Mouse (Mus musculus) limb, embryonic 11.5 days (tissue): ENCODE measurements around the gene Lasp1. TPM values are rescaled to one million over a fixed set of nuclear protein-coding genes. Genes with fewer than 3 reads are reported as not detected.

Experiments
- ATAC-seq: fragments of 200-750 bp; cut with Nextera tagmentation; 2 replicates; pipeline ENCODE4 v1.8.0; 2017; ENCODE audit warnings: low read depth; ENCODE audit not compliant: insufficient number of reproducible peaks, low FRiP score, low TSS enrichment
- DNase-seq: peaks from one replicate; pipeline ENCODE4 v3.0.0-alpha.2; 2015; ENCODE audit warnings: low spot score
- H3K27ac ChIP-seq: fragments of 300-500 bp; sonication (generic); replicated peaks from 2 replicates; pipeline ENCODE4 v1.5.1; 2014; ENCODE audit warnings: low read depth, mild to moderate bottlenecking, low read length
- H3K27me3 ChIP-seq: fragments of 300-500 bp; sonication (generic); 2 replicates; pipeline ENCODE4 v1.6.1; 2014; ENCODE audit warnings: mild to moderate bottlenecking, low read length, mixed read lengths; ENCODE audit not compliant: control insufficient read depth, insufficient read depth
- H3K36me3 ChIP-seq: fragments of 300-500 bp; sonication (generic); 2 replicates; pipeline ENCODE4 v1.6.1; 2014; ENCODE audit warnings: mild to moderate bottlenecking, low read length, moderate library complexity, mixed read lengths; ENCODE audit not compliant: control insufficient read depth, insufficient read depth
- H3K4me1 ChIP-seq: fragments of 300-500 bp; sonication (generic); 2 replicates; pipeline ENCODE4 v1.6.1; 2014; ENCODE audit warnings: low read length, mixed read lengths; ENCODE audit not compliant: control insufficient read depth, insufficient read depth
- H3K4me2 ChIP-seq: fragments of 300-500 bp; sonication (generic); 2 replicates; pipeline ENCODE4 v1.6.1; 2014; ENCODE audit warnings: low read depth, mild to moderate bottlenecking, moderate library complexity; ENCODE audit not compliant: severe bottlenecking
- H3K4me3 ChIP-seq: fragments of 300-500 bp; sonication (generic); 2 replicates; pipeline ENCODE4 v1.5.1; 2014; ENCODE audit warnings: low read depth, low read length
- H3K9ac ChIP-seq: fragments of 300-500 bp; sonication (generic); 2 replicates; pipeline ENCODE4 v1.6.1; 2014; ENCODE audit warnings: mild to moderate bottlenecking, low read length
- H3K9me3 ChIP-seq: fragments of 300-500 bp; sonication (generic); 2 replicates; pipeline ENCODE4 v1.6.1; 2016; ENCODE audit warnings: low read length; ENCODE audit not compliant: control insufficient read depth
- WGBS: fragments of 180-500 bp; shearing (Covaris S2); extraction: QIAGEN DNeasy Blood & Tissue Kit; methylation state at CpG from one replicate; pipeline ENCODE4 v1.1.7; 2014; 5-methylcytosine and 5-hydroxymethylcytosine counted together
- polyA plus RNA-seq: library from polyadenylated mRNA; unstranded; fragments of >200 nt; fragmentation: Nextera tagmentation; extraction: Ambion mirVana; gene quantifications from 2 replicates; pipeline ENCODE4 v1.2.1, GENCODE M21; 2014

The Lasp1 gene
- 79.9 and 80.5 TPM in 2 replicates for polyA plus RNA-seq

GRCm38 (mm10) chr11:97798782-97799145 is at the start of gene Lasp1:
Gene Lasp1, plus strand, starts transcription at chr11:97799000.
- ATAC-seq (peak; percentile 45), DNase-seq (peak; percentile 97)
- peaks cover 18% of the 10 kb centered on the region for H3K4me1 ChIP-seq
- H3K27me3 ChIP-seq: no peaks in the 10 kb centered on the region
- H3K27ac ChIP-seq: peak within 1 kb of the TSS; percentile 96
- peak within 1 kb of the TSS; percentile 85 for H3K4me2 ChIP-seq
- no peaks in the 10 kb centered on the region for H3K36me3 ChIP-seq
- peak within 1 kb of the TSS; percentile 95 for H3K4me3 ChIP-seq
- peak within 1 kb of the TSS; percentile 91 for H3K9ac ChIP-seq
- H3K9me3 ChIP-seq: no peaks in the 10 kb centered on the region
- under 1% methylated on average over 11 of the region's 11 CpGs for WGBS

- Histone ChIP-seq H3K27me3 (no peaks in the 10 kb centered on the region), H3K4me1 (no peaks in the 10 kb centered on the region), H3K36me3 (peaks cover 33% of the 10 kb centered on the region), H3K27ac (no peak overlapping the region), H3K4me2 (no peak overlapping the region), H3K9ac (no peak overlapping the region), H3K9me3 (no peaks in the 10 kb centered on the region), H3K4me3 (no peak overlapping the region)
- DNase-seq: no peak
- no peak for ATAC-seq
- WGBS: 92% methylated on average over 8 of the region's 8 CpGs
Measured at GRCm38 (mm10) chr11:97753277-97753676, 45.5 kb upstream of the Lasp1 start.

GRCm38 (mm10) chr11:97758125-97758524 is 40.7 kb upstream of the Lasp1 start:
- 87% methylated on average over 1 of the region's 1 CpGs for WGBS

GRCm38 (mm10) chr11:97758942-97759341 is 39.9 kb upstream of the Lasp1 start:
- DNase-seq (no peak), ATAC-seq (no peak)
- Histone ChIP-seq H3K36me3 (peaks cover 16% of the 10 kb centered on the region), H3K9ac (no peak overlapping the region), H3K4me2 (no peak overlapping the region), H3K4me3 (no peak overlapping the region), H3K27me3 (no peaks in the 10 kb centered on the region), H3K27ac (no peak overlapping the region), H3K4me1 (no peaks in the 10 kb centered on the region), H3K9me3 (no peaks in the 10 kb centered on the region)
- WGBS: 84% methylated on average over 6 of the region's 6 CpGs

More at GRCm38 (mm10) chr11:97758125-97758524, 40.7 kb upstream of the Lasp1 start:
- H3K4me1 ChIP-seq: no peaks in the 10 kb centered on the region
- peaks cover 18% of the 10 kb centered on the region for H3K36me3 ChIP-seq
- no peak overlapping the region for H3K9ac ChIP-seq
- no peaks in the 10 kb centered on the region for H3K9me3 ChIP-seq
- H3K27me3 ChIP-seq: no peaks in the 10 kb centered on the region
- no peak overlapping the region for H3K4me2 ChIP-seq
- DNase-seq: no peak
- H3K4me3 ChIP-seq: no peak overlapping the region
- H3K27ac ChIP-seq: no peak overlapping the region
- ATAC-seq: no peak

GRCm38 (mm10) chr11:97761638-97762037 is 37.2 kb upstream of the Lasp1 start:
- Histone ChIP-seq H3K36me3 (peaks cover 11% of the 10 kb centered on the region), H3K9ac (no peak overlapping the region), H3K4me1 (0 out of 2 replicates have a peak, but pooled peaks cover 8% of the 10 kb centered on the region), H3K4me3 (no peak overlapping the region), H3K27me3 (no peaks in the 10 kb centered on the region), H3K27ac (no peak overlapping the region), H3K9me3 (no peaks in the 10 kb centered on the region), H3K4me2 (no peak overlapping the region)
- no peak for DNase-seq
- no peak for ATAC-seq

GRCm38 (mm10) chr11:97766154-97766881 is 32.5 kb upstream of the Lasp1 start, which contains the start of gene Cwc25:
Gene Cwc25, minus strand, starts transcription at chr11:97766556.
- Histone ChIP-seq H3K27ac (peak within 1 kb of the TSS; percentile 15), H3K9ac (peak within 1 kb of the TSS; percentile 88), H3K4me2 (peak within 1 kb of the TSS; percentile 89), H3K4me3 (peak within 1 kb of the TSS; percentile 92), H3K9me3 (no peaks in the 10 kb centered on the region), H3K4me1 (0 out of 2 replicates have a peak, but pooled peaks cover 8% of the 10 kb centered on the region), H3K36me3 (peaks cover 11% of the 10 kb centered on the region), H3K27me3 (no peaks in the 10 kb centered on the region)
- DNase-seq: peak; percentile 97
- WGBS: 1% methylated on average over 38 of the region's 38 CpGs
- ATAC-seq: peak; percentile 86

GRCm38 (mm10) chr11:97769704-97770103 is 29.1 kb upstream of the Lasp1 start:
- Histone ChIP-seq H3K27ac (no peak overlapping the region), H3K4me2 (no peak overlapping the region), H3K27me3 (no peaks in the 10 kb centered on the region), H3K36me3 (no peaks in the 10 kb centered on the region), H3K9ac (no peak overlapping the region), H3K4me3 (no peak overlapping the region), H3K4me1 (0 out of 2 replicates have a peak, but pooled peaks cover 8% of the 10 kb centered on the region), H3K9me3 (no peaks in the 10 kb centered on the region)
- DNase-seq: no peak
- ATAC-seq: no peak
- WGBS: 41% methylated on average over 2 of the region's 2 CpGs

GRCm38 (mm10) chr11:97771410-97771809 is 27.4 kb upstream of the Lasp1 start:
- no peak overlapping the region for H3K4me3 ChIP-seq
- WGBS: 84% methylated on average over 14 of the region's 14 CpGs
- H3K27me3 ChIP-seq: no peaks in the 10 kb centered on the region
- no peaks in the 10 kb centered on the region for H3K4me1 ChIP-seq
- H3K27ac ChIP-seq: no peak overlapping the region
- ATAC-seq (no peak), DNase-seq (no peak)
- 0 out of 2 replicates have a peak, but pooled peaks cover under 1% of the 10 kb centered on the region for H3K36me3 ChIP-seq
- no peaks in the 10 kb centered on the region for H3K9me3 ChIP-seq
- no peak overlapping the region for H3K4me2 ChIP-seq
- H3K9ac ChIP-seq: no peak overlapping the region
